Mouse (Mus musculus) liver, embryonic 14 days (tissue): ENCODE measurements around the gene Adck1. TPM values are rescaled to one million over a fixed set of nuclear protein-coding genes. Genes with fewer than 3 reads are reported as not detected.

Experiments
- polyA plus RNA-seq: library from polyadenylated mRNA; depleted of rRNA; stranded (reverse); fragments of >200 nt; gene quantifications from 2 replicates; pipeline ENCODE4 v1.2.3, GENCODE M21; 2012; rRNA removed

The Adck1 gene
- polyA plus RNA-seq, result 5.3 and 6.5 TPM in 2 replicates

GRCm38 (mm10) chr12:88360441-88361119 is at the start of gene Adck1:
TSS of gene Adck1 (plus strand) at chr12:88360554.

DNA sequence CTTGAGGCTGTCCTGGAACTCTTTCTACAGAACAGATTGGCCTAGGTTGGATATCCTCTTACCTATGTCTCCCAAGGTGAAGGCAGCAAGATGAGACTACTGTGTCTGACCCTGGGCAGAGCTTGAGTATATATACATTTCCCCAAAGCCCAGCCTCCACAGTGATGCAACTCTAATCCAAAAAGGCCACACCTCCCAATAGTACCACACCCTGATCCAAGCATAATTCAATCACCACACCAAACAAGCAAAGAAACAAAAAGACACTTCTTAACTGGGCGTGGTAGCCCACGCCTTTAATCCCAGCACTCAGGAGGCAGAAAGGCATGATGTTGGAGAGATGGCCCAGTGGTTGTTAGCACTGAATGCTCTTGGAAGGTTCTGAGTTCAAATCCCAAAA is 36.4 kb upstream of the Adck1 start, which contains the start of gene Gm5039:
Gene Gm5039, minus strand, starts transcription at position 101 of the 400 bp plus-strand sequence.

Other genes with a start within 250 kb of the Adck1 start
- gene Gm10436, start 178.4 kb upstream of the Adck1 start, polyA plus RNA-seq, result not detected in 2 replicates
- gene Gm8332, start 110.5 kb upstream of the Adck1 start, polyA plus RNA-seq, result not detected in 2 replicates
- gene Gm5662, start 86.1 kb upstream of the Adck1 start, polyA plus RNA-seq, result not detected in 2 replicates
- not detected in 2 replicates for gene Gm5039, start 36.5 kb upstream of the Adck1 start, polyA plus RNA-seq